Mouse (Mus musculus): ENCODE measurements around the gene Ppp1r15b. TPM values are rescaled to one million over a fixed set of nuclear protein-coding genes. Genes with fewer than 3 reads are reported as not detected.

Ppp1r15b gene
- total RNA-seq, 2 experiments from 2014 or later = 41.4 to 44.3 TPM

DNA sequence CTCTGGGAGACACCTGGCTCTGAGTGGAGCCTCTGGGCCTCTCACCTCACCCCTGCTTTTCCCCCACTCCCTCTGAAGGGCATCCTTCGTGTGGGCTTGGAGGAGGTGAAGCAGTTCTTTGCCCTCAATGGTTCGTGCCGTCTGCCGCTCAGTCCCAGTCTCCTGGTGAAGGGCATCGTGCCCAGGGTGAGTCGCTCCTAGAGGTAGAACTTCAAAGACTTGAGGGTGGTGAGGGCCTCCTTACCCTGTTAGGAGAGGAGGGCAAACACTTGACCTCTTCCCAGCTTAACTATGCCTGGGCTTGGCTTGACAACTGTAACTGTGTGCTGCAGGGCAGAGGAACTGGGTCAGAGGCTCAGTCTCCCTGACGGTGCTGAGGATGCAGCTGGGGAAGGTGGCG, 39.5 kb upstream of the Ppp1r15b start:
- Histone ChIP-seq H3K27ac (no peak overlapping the region), H3K4me3 (no peak overlapping the region)
- DNase-seq (ENCODE audit: extremely low spot score in 1 of 2, low spot score in 2 of 2) = no peak
- intact Hi-C loops (cut with DNase I) = loop anchor here (10.0 kb wide), 1 partner anchor 337 kb away; no protein-coding TSS in a partner anchor
- TF ChIP-seq CTCF (IDR thresholded peaks at IDR 0.05) = no peak

DNA sequence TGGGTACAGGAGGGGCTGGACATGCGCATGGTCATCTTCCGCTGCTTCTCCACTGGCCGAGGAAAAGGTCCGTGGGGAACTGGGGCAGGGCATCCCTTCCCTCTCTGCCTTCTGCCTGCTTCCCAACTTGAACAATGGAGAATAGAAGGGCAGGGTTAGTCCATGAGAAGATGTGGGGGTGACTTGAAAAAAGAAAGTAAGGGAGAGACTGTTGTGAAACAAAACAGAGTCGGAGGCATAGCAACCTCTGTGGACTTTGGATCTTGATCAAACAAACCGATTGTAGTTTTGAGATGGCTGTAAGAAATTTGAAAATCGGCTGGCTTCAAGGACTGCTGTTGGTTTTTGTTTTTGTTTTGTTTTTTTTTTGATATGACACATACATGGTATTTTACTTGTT, 37.2 kb upstream of the Ppp1r15b start:
- Histone ChIP-seq H3K27ac (no peak overlapping the region), H3K4me3 (no peak overlapping the region)
- TF ChIP-seq CTCF (IDR thresholded peaks at IDR 0.05) = no peak
- no peak for DNase-seq (ENCODE audit: extremely low spot score in 1 of 2, low spot score in 2 of 2)
- intact Hi-C loops (cut with DNase I) = loop anchor here (10.0 kb wide), 1 partner anchor 339 kb away; no protein-coding TSS in a partner anchor

DNA sequence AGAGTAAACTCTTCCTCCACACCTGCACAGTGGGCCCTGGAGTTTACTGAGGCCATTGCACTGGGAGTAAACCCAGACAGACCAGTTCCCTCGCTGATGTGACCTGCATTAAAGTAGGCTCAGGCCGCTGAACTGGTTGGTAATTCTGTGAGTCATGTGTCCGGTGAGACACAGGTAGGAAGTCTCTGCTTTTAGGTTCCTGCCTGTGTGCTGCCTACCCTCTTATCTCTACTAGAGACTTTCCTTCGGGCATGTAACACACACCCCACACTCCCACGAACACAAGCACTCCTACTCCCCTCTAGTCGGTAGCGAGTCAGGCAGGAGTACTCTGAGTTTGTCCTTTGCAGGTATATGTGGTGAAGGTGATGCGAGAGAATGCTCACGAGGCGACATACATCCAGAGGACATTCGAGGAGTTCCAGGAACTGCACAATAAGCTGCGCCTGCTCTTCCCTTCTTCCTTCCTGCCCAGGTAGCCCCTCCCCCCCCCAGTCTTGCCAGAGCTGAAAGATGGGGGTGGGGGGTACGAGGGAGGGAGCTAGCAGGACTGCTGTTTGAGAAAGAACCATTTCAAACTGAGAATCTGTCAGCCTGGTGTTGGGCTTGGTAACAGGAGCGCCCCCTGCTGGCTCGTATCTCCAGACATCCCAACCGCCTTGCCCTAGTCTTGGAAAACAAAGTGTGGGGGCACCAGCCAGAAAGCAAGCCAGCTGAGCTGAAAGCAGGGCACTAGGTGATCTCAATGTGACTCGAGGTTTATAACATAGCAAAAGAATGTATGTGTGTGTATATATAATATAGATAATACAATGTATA, 29.8 kb upstream of the Ppp1r15b start:
- peak; percentile 75 to 78 for DNase-seq (ENCODE audit: extremely low spot score in 1 of 2, low spot score in 2 of 2)
- peak; percentile 91 for TF ChIP-seq CTCF (IDR thresholded peaks at IDR 0.05)
- no peak overlapping the region for H3K4me3 ChIP-seq
- H3K27ac ChIP-seq = no peak overlapping the region
- intact Hi-C loops (cut with DNase I) = loop anchor here (1.0 kb wide), 1 partner anchor 62 kb away; no protein-coding TSS in a partner anchor

DNA sequence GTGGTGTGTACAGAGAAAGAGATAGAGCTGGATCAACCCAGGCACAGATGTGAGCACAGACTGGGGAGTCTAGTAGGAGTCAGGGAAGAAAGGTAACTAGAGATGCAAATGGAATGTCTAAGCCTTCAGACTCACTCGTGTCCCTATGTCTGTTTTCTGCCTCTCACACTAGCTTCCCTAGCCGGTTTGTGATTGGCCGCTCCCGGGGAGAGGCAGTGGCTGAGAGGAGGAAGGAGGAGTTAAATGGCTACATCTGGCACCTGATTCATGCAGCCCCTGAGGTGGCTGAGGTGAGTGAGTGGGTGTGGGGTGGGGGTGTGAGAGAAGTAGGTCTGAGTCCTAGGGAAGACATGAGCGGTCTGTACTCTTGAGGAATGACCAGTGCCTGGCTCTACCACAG, 28.8 kb upstream of the Ppp1r15b start:
- TF ChIP-seq CTCF (IDR thresholded peaks at IDR 0.05) = no peak
- Histone ChIP-seq H3K4me3 (no peak overlapping the region), H3K27ac (no peak overlapping the region)
- intact Hi-C loops (cut with DNase I) = no loop called here
- no peak for DNase-seq (ENCODE audit: extremely low spot score in 1 of 2, low spot score in 2 of 2)

- H3K27ac ChIP-seq = no peak overlapping the region
- no peak for TF ChIP-seq CTCF (IDR thresholded peaks at IDR 0.05)
Observed at GRCm38 (mm10) chr1:133103315-133103714, 27.6 kb upstream of the Ppp1r15b start.

DNA sequence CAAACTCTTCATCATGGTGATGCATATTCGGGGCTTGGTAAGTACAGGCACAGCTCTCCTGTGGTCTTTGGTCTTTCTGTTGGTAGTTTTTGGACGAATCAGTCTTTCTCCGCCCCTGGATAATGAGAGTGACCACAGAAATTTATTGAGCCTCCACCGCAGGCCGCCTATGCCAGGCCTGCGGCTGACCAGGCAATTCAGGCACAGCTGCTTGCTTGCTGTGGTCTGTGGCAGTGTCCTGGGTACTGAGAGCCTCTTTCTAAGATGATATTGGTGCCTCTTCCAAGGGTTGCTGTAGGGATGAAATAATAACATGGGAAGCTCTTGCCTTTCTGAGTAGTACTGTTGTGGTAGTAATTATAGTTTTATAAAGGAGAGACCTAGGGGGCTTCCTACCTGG, 27.1 kb upstream of the Ppp1r15b start:
- Histone ChIP-seq H3K27ac (no peak overlapping the region), H3K4me3 (no peak overlapping the region)
- intact Hi-C loops (cut with DNase I) = no loop called here
- DNase-seq (ENCODE audit: extremely low spot score in 1 of 2, low spot score in 2 of 2) = no peak
- no peak for TF ChIP-seq CTCF (IDR thresholded peaks at IDR 0.05)

More at GRCm38 (mm10) chr1:133103315-133103714, 27.6 kb upstream of the Ppp1r15b start:
- intact Hi-C loops (cut with DNase I) = no loop called here
- H3K4me3 ChIP-seq = no peak overlapping the region
- no peak for DNase-seq (ENCODE audit: extremely low spot score in 1 of 2, low spot score in 2 of 2)

DNA sequence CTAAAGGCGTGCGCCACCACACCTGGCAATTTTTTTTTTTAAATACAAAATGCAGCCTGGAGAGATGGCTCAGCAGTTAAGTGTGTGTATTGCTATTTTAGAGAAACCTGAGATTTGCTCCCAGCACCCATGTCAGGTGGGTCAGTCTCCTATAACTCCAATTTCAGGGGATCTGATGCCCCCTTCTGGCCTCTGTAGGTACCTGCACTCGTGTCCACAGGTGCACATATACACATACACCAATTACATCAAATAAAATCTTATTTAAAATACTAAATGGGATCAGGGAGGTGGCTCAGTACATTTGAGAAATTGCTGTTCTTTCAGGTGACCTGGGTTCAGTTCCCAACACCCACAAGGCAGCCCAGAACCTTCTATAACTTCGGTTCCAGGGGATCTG, 14.8 kb upstream of the Ppp1r15b start:
- no peak overlapping the region for H3K27ac ChIP-seq
- no peak for DNase-seq (ENCODE audit: extremely low spot score in 1 of 2, low spot score in 2 of 2)
- no peak overlapping the region for H3K4me3 ChIP-seq
- no peak; the same call in 1 of the 2 replicates for TF ChIP-seq CTCF (IDR thresholded peaks at IDR 0.05)
- intact Hi-C loops (cut with DNase I) = no loop called here

DNA sequence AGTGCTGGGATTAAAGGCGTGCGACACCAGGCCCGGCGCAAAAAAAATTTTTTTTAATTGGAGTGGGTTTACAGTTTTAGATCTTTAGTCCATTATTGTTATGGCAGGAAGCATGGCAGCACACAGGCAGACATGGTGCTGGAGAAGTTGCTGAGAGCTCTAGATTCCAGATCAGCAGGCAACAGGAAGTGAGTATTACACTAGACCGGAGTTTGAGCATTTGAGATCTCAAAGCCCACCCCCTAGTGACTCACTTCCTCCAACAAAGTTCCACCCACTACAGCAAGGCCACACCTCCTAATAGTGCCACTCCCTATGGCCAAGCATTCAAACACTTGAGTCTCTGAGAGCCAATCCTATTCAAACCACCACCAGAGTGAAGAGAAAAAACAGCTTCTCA, 12.8 kb upstream of the Ppp1r15b start:
- H3K27ac ChIP-seq = no peak overlapping the region
- H3K4me3 ChIP-seq = no peak overlapping the region
- no peak for TF ChIP-seq CTCF (IDR thresholded peaks at IDR 0.05)
- intact Hi-C loops (cut with DNase I) = no loop called here
- no peak for DNase-seq (ENCODE audit: extremely low spot score in 1 of 2, low spot score in 2 of 2)

- intact Hi-C loops (cut with DNase I) = no loop called here
- Histone ChIP-seq H3K4me3 (no peak overlapping the region), H3K27ac (no peak overlapping the region)
- TF ChIP-seq CTCF (IDR thresholded peaks at IDR 0.05) = no peak
- no peak for DNase-seq (ENCODE audit: extremely low spot score in 1 of 2, low spot score in 2 of 2)
Observed at GRCm38 (mm10) chr1:133118844-133119243, 12.1 kb upstream of the Ppp1r15b start.

DNA sequence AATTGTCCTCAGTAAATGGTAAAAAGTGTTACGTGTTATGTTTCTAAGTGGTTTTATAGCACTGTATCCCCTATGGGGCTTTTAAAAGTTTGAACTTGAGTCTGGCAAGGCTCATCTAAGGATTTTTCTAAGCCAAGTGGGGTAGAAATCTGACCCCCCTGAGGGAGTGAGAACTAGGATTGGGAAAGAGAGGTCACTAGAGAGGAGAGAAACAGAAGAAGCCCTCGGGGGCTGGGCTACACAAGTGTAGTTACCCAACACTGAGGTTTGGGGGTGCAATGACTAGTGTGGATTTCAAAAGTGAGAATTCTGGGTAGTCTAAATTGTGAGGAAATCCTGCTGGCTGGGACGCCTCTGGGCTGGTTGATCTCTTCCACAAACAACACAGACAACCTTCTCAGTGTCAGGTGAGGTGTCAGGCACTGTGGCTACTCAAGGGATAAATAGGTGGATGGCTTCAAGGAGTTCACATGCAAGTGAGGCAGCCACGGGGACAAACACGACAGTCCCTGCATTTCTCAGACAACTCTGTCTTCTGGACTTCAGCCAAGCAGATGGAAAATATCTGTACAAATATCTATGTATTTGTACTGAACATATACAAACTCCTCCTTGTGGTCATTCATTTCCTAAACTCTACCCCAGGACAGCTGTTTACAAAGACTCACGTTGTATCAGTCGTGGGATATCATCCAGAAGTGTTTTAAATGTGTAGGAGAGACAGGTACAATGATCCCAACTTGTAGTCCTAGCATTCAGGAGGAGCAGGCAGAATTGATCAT, 10.8 kb upstream of the Ppp1r15b start:
- DNase-seq (ENCODE audit: extremely low spot score in 1 of 2, low spot score in 2 of 2) = no peak
- intact Hi-C loops (cut with DNase I) = no loop called here
- Histone ChIP-seq H3K27ac (no peak overlapping the region), H3K4me3 (no peak overlapping the region)
- no peak for TF ChIP-seq CTCF (IDR thresholded peaks at IDR 0.05)

GRCm38 (mm10) chr1:133121246-133121645, 9.7 kb upstream of the Ppp1r15b start:
- TF ChIP-seq CTCF (IDR thresholded peaks at IDR 0.05) = no peak
- Histone ChIP-seq H3K27ac (no peak overlapping the region), H3K4me3 (no peak overlapping the region)
- intact Hi-C loops (cut with DNase I) = no loop called here
- no peak for DNase-seq (ENCODE audit: extremely low spot score in 1 of 2, low spot score in 2 of 2)

DNA sequence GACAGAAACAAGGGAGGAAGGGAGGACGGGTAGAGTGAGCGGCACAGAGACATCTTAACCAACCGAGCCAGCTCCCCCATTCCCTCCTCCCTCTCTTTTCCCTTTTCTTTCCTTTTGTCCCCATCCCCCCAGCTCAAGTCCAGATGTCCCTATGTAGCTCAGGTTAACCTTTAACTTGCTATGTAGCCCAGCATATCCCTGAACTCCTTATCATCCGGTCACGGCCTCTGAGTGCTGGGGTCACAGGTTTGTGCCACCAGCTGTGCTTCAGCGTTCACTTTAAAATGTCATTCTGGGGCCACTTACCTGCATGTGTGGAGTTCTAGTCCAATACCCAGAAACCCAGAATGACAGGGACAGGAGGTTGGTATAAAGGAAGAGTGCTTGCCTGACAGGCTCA, 6.8 kb upstream of the Ppp1r15b start:
- DNase-seq (ENCODE audit: extremely low spot score in 1 of 2, low spot score in 2 of 2) = no peak
- no peak for TF ChIP-seq CTCF (IDR thresholded peaks at IDR 0.05)
- Histone ChIP-seq H3K4me3 (no peak overlapping the region), H3K27ac (no peak overlapping the region)
- intact Hi-C loops (cut with DNase I) = no loop called here

Data from left cerebral cortex, adult 2 months (tissue).